Mouse (Mus musculus) kidney, embryonic 14.5 days (tissue): ENCODE results near the gene Rplp0. TPM values are rescaled to one million over a fixed set of nuclear protein-coding genes. Genes with fewer than 3 reads are reported as not detected.

ENCODE experiments used
- ATAC-seq: fragments of 200-750 bp; cut with Nextera tagmentation; 2 replicates; pipeline ENCODE4 v1.8.0; 2017; ENCODE audit warnings: moderate number of reproducible peaks, mild to moderate bottlenecking, moderate TSS enrichment, moderate library complexity; ENCODE audit not compliant: low FRiP score, low TSS enrichment
- H3K27ac ChIP-seq: fragments of 300-500 bp; sonication (generic); 2 replicates; pipeline ENCODE4 v1.5.1; 2014; ENCODE audit warnings: low read depth, mild to moderate bottlenecking, low read length, moderate library complexity, mixed read lengths
- H3K27me3 ChIP-seq: fragments of 300-500 bp; sonication (generic); 2 replicates; pipeline ENCODE4 v1.6.1; 2014; ENCODE audit warnings: mild to moderate bottlenecking, low read length; ENCODE audit not compliant: control insufficient read depth, insufficient read depth
- H3K36me3 ChIP-seq: fragments of 300-500 bp; sonication (generic); 2 replicates; pipeline ENCODE4 v1.6.1; 2014; ENCODE audit warnings: low read length, mixed read lengths; ENCODE audit not compliant: control insufficient read depth, insufficient read depth
- H3K4me1 ChIP-seq: fragments of 300-500 bp; sonication (generic); 2 replicates; pipeline ENCODE4 v1.6.1; 2014; ENCODE audit warnings: low read length, mixed read lengths; ENCODE audit not compliant: control insufficient read depth, insufficient read depth
- H3K4me2 ChIP-seq: fragments of 300-500 bp; sonication (generic); replicated peaks from 2 replicates; pipeline ENCODE4 v1.6.1; 2014; ENCODE audit warnings: low read depth, mild to moderate bottlenecking, low read length
- H3K4me3 ChIP-seq: fragments of 300-500 bp; sonication (generic); 2 replicates; pipeline ENCODE4 v1.5.1; 2014; ENCODE audit warnings: mild to moderate bottlenecking, low read length
- H3K9ac ChIP-seq: fragments of 300-500 bp; sonication (generic); 2 replicates; pipeline ENCODE4 v1.6.1; 2014; ENCODE audit warnings: low read depth, mild to moderate bottlenecking, low read length, moderate library complexity
- H3K9me3 ChIP-seq: fragments of 300-500 bp; sonication (generic); 2 replicates; pipeline ENCODE4 v1.6.1; 2016; ENCODE audit warnings: low read length; ENCODE audit not compliant: control insufficient read depth
- WGBS: fragments of 180-500 bp; shearing (Covaris S2); extraction: QIAGEN DNeasy Blood & Tissue Kit; methylation state at CpG from one replicate; pipeline ENCODE4 v1.1.7; 2014; 5-methylcytosine and 5-hydroxymethylcytosine counted together
- polyA plus RNA-seq: library from polyadenylated mRNA; unstranded; fragments of >200 nt; fragmentation: Nextera tagmentation; extraction: Ambion mirVana; gene quantifications from 2 replicates; pipeline ENCODE4 v1.2.1, GENCODE M21; 2014

Gene Rplp0
- polyA plus RNA-seq = 1,879 and 2,111 TPM in 2 replicates

DNA sequence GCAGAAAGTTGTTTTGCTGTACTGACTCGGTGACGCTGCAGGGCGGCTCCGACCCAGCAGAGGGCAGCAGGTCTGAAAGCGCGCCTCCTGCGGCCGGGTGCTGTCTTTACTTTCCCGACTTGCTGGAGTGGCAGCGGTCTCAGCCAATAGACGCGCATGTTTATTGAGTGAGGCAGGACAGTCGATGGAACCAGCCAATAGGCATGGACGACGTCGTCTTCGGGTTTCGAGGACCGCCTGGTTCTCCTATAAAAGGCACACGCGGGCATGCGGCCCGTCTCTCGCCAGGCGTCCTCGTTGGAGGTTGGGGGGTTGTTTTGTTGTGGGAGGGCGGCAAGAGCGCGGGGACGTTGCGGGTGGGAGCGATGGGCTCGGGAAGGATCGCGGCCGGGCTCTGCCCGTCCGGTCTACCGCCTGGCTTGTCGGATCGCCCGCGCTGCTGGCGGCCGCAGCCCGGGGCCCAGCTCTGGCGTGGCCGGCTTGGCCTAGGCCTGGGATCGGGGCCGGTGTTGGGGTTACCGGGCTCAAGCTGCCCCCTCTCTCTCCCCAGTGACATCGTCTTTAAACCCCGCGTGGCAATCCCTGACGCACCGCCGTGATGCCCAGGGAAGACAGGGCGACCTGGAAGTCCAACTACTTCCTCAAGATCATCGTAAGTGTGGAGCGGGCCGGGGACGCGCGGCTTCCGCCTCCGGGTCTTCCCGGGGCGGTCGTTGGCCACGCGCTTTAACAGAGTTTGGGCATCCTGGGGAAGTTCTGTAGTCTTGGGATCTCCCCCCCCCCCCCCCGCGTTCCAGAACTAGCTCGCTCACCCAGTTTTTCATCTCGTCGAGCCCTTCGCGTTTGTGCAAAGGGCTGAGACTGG is at the start of gene Rplp0:
TSS of gene Rplp0 (plus strand) at position 231 of the 865 bp plus-strand sequence.
- peak within 1 kb of the TSS; percentile 98 for H3K9ac ChIP-seq
- H3K36me3 ChIP-seq = peaks cover 46% of the 10 kb centered on the region
- no peaks in the 10 kb centered on the region for H3K27me3 ChIP-seq
- H3K27ac ChIP-seq = peak within 1 kb of the TSS; percentile 70; the same call in 1 of the 2 replicates
- peak; percentile 98 for ATAC-seq
- WGBS = under 1% methylated on average over 73 of the region's 78 CpGs
- H3K9me3 ChIP-seq = no peaks in the 10 kb centered on the region
- peaks cover 15% of the 10 kb centered on the region for H3K4me1 ChIP-seq
- H3K4me3 ChIP-seq = peak within 1 kb of the TSS; percentile 79
- peak within 1 kb of the TSS; percentile 76 for H3K4me2 ChIP-seq

DNA sequence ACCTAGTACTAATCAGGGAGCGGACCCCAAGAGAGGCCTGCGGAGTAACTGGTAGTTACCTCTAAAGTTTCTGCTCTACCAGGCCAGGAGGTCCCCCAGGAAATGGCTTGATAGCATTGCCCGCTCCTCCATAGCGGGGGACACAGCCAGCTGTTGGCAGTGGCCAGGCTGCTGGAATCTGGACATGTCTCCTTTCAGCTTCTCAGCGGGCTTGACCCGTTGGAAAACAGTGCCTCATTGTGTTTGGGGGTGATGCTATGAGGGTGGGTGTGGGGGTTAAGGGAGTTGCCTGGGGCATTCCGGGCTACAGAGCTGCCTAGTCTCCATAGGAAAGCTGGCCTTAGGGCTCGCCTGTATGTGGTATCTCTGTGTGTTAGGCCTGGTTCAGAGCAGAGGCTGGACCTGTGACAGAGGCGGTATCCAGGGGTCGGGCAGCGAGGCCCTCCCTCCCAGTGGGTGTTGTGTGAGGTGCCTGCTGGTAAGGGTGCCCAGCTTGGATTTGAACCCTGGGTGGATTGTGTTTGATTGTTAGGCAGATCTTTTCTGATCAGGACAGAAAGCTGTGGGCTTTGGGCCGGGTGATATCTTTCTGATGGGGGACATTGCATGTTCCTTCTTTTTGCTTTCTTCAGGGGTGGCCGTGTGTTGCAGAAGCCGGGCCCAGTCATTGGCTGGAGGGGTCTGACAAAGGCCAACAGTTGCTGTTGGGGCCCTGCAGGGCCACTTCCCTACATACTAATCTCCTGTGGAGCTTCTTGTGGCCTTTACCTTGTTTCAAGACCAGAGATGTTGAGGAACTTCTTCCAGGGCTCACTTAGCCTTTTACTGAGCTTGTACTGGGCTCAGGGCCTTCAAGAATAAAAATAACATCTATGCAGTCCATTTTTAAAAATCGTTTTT is 49.2 kb upstream of the Rplp0 start:
- Histone ChIP-seq H3K27ac (peak overlapping the region; percentile 80; the same call in 1 of the 2 replicates), H3K36me3 (no peaks in the 10 kb centered on the region), H3K4me2 (peak overlapping the region; percentile 61), H3K4me3 (peak overlapping the region; percentile 95; the same call in 1 of the 2 replicates), H3K27me3 (no peaks in the 10 kb centered on the region), H3K4me1 (peaks cover 47% of the 10 kb centered on the region), H3K9me3 (no peaks in the 10 kb centered on the region), H3K9ac (peak overlapping the region; percentile 44; the same call in 1 of the 2 replicates)
- ATAC-seq = no peak
- WGBS = 72% methylated on average over 15 of the region's 15 CpGs

DNA sequence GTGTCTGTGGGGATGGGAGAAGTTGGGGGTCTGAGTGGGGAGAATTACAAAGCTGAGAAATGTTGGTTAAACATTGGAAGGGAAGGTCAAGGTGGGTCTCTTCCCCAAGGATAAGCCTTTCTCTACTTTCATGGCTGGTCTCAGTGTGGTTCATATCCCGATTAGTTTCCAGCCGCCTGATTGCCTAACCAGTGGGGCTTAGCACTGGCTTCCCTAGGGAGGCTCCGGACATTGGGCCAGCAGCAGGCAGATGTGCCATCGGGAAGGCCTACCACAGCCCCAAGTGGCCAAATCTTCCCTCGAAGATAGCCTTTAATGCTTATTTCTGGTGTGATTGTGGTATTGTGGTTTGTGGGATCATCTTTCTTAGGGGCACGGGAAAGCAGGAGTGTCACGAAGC is 46.9 kb upstream of the Rplp0 start:
- H3K4me1 ChIP-seq = peaks cover 48% of the 10 kb centered on the region
- no peak for ATAC-seq
- no peaks in the 10 kb centered on the region for H3K9me3 ChIP-seq
- 95% methylated on average over 7 of the region's 7 CpGs for WGBS
- no peak overlapping the region for H3K4me2 ChIP-seq
- no peaks in the 10 kb centered on the region for H3K36me3 ChIP-seq
- no peak overlapping the region for H3K27ac ChIP-seq
- no peak overlapping the region for H3K4me3 ChIP-seq
- H3K9ac ChIP-seq = no peak overlapping the region
- H3K27me3 ChIP-seq = no peaks in the 10 kb centered on the region

DNA sequence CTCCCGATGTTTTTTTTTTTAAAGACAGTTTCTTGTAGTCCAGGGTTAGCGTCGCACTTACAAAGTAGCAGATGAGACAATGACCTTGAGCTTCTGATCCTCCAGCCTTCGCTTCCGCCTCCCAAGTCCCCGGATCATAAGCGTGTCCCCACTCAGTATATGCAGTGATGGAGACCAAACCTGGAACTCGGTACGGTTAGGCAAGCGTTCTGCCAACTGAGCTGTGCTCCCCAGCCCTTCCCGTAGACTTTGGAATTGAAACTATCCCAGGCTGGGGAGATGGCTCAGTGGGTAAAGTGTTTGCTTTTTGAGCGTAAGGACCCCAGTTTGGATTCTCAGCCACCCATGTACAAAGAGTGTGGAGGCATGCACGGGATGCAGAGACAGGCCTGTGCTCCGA is 46.0 kb upstream of the Rplp0 start:
- Histone ChIP-seq H3K4me2 (no peak overlapping the region), H3K27me3 (no peaks in the 10 kb centered on the region), H3K4me3 (no peak overlapping the region), H3K27ac (no peak overlapping the region), H3K36me3 (no peaks in the 10 kb centered on the region), H3K4me1 (peaks cover 40% of the 10 kb centered on the region), H3K9ac (no peak overlapping the region), H3K9me3 (no peaks in the 10 kb centered on the region)
- WGBS = 95% methylated on average over 14 of the region's 14 CpGs
- ATAC-seq = no peak

DNA sequence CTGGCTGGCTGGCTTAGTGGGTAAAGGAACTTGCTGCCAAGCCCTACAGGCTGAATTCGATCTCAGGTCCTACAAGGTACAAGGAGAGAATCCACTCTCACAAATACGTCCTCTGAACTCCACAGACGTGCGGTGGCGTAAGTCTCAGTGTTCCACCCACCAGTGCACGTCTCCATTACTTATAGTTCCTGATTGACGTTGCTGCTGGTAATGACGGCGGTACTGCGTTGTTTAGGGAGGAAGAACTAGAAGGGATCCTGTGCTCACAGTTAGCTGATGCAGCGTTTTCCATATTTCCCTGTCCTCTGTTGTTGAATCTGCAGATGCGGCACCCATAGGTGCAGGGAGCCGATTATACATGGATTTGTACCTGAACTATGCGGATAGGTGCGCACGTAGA is 45.5 kb upstream of the Rplp0 start:
- Histone ChIP-seq H3K27me3 (no peaks in the 10 kb centered on the region), H3K36me3 (no peaks in the 10 kb centered on the region), H3K9ac (no peak overlapping the region), H3K4me3 (no peak overlapping the region), H3K4me2 (no peak overlapping the region), H3K9me3 (no peaks in the 10 kb centered on the region), H3K27ac (no peak overlapping the region), H3K4me1 (peaks cover 35% of the 10 kb centered on the region)
- WGBS = 94% methylated on average over 16 of the region's 16 CpGs
- ATAC-seq = no peak

DNA sequence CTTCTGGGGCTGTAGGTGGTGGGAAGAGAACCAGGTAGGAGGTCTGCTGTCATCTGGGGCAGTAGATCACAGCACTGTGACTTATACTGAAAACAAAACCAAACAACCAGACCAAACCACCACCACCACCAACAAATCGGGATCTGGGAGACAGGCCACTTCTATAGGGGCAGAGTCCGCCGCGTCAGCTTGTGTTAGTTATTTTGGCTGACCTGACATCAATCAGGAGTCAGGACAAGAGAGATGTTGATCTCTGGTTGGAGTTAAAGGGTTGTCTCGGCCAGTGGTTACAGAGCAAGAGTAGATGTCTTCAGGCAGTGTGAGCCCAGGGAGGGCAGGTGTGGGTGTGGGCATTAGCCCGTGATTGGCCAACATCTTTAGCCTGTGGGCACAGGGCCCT is 44.9 kb upstream of the Rplp0 start:
- H3K4me3 ChIP-seq = no peak overlapping the region
- peaks cover 30% of the 10 kb centered on the region for H3K4me1 ChIP-seq
- H3K9me3 ChIP-seq = no peaks in the 10 kb centered on the region
- H3K9ac ChIP-seq = no peak overlapping the region
- no peak overlapping the region for H3K4me2 ChIP-seq
- H3K27ac ChIP-seq = peak overlapping the region; percentile 65
- WGBS = 61% methylated on average over 6 of the region's 6 CpGs
- no peak for ATAC-seq
- no peaks in the 10 kb centered on the region for H3K27me3 ChIP-seq
- H3K36me3 ChIP-seq = no peaks in the 10 kb centered on the region

DNA sequence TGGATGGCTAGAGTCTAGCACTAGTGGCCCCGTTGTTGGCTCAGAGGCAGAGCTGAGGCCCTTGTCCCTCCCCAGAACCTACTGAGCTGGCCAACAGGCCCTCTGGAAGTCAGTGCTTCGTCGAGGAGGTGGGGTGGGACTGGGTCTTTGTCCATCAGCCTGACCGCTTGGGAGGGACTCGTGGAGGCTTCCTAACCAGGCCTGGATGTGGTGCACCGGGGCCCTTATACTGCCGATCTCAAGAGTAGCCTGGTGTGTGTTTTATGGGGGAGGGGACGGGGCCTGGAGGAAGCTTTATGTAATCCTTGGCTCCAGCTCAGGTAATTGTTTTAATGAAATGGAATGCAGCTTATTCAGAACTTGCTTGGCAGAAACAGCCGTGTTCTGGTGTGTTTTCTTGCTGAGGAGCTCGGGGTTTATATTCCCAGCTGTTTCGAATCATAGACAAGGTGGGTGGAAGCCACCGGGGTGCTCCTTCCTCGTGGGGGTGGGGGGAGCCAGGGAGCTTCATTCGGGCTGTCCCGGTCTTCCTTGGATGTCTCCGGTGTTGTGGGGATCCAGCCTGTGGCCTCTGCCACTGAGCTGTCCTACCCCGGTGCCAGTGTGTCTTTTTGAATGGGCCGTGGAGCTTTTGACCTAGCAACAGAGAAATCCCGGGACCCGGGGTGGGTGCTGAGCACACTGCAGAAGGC is 44.2 kb upstream of the Rplp0 start:
- Histone ChIP-seq H3K27ac (peak overlapping the region; percentile 65), H3K4me3 (no peak overlapping the region), H3K4me2 (no peak overlapping the region; the same call in 1 of the 2 replicates), H3K9me3 (no peaks in the 10 kb centered on the region), H3K9ac (no peak overlapping the region), H3K27me3 (no peaks in the 10 kb centered on the region), H3K36me3 (no peaks in the 10 kb centered on the region), H3K4me1 (peaks cover 25% of the 10 kb centered on the region)
- WGBS = 53% methylated on average over 20 of the region's 20 CpGs
- peak; percentile 60 for ATAC-seq

DNA sequence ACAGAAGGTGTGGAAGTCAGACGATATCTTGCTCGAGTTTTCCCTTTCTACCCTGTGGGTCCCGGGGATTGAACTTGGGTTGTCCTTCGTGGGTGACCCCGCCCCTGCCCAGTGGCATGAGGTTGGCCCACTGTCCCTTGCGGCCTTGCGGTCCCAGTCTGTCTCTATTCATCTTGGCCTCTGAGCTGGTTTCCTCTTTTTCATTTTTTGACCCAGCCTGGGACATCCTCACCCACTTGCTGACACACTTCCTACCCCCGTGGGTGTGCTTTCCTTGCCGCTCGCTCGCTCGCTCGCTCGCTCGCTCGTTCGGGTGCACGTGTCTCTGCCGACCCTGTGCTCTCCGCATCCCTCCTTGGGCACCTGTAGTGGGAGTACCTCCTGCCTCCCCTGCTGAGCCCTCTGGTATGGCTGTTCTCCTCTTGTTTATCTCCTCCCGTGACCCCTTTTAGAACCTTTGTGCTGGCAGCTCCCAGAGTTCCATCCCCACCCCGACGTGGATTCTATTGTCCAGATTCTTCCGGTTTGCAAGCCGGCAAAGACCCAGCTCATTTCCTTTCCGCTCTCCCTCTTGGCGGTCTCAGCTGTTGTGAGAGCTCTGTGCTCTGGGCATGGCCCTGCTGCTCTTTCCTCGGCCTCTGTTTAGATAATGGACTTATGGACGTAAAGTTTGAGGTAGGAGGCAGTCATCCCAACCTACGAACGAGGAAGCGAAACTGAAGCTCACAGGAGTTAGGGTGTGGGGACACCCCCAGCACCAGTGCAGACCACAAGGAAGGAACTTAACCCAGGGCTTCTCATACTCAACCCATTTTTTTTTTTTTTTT is 43.0 kb upstream of the Rplp0 start:
- Histone ChIP-seq H3K9me3 (no peaks in the 10 kb centered on the region), H3K4me1 (peaks cover 30% of the 10 kb centered on the region), H3K4me2 (no peak overlapping the region), H3K36me3 (no peaks in the 10 kb centered on the region), H3K27ac (peak overlapping the region; percentile 59; the same call in 1 of the 2 replicates), H3K9ac (no peak overlapping the region), H3K4me3 (no peak overlapping the region), H3K27me3 (no peaks in the 10 kb centered on the region)
- no peak for ATAC-seq
- WGBS = 73% methylated on average over 32 of the region's 32 CpGs
